Mouse (Mus musculus): ENCODE results near the gene Tgfa.
A peak's percentile ranks its signal among the peaks of the same experiment; 100 is the strongest.

Tgfa gene

GRCm38 (mm10) chr6:86233512-86234430 lies 38.7 kb downstream of the Tgfa start:
- no peak for DNase-seq (ENCODE audit: low spot score)

DNA sequence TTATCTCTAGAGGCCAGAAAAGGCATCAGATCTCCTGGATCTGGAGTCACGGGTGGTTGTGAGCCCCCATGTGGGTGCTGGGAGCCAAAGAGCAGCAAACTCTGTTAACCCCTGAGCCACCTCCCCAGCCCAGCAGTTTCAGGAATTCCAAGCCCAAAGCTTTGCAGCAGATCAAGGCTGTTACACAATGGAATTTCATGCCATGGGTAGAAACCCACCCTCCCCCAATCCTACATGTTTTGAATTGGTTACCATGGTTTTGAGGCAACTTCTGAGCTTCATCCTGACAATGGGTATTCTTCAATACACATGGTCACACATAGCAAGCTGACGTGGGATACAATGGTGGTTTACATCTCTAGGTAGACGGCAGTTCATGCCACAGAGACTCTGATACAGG lies 49.8 kb downstream of the Tgfa start:
- no peak for DNase-seq (ENCODE audit: low spot score)

- DNase-seq (ENCODE audit: low spot score), result no peak
These were observed 50.9 kb downstream of the Tgfa start for GRCm38 (mm10) chr6:86245965-86246364.

- no peak for DNase-seq (ENCODE audit: low spot score)
These were observed 53.5 kb downstream of the Tgfa start for GRCm38 (mm10) chr6:86248562-86248961.

DNA sequence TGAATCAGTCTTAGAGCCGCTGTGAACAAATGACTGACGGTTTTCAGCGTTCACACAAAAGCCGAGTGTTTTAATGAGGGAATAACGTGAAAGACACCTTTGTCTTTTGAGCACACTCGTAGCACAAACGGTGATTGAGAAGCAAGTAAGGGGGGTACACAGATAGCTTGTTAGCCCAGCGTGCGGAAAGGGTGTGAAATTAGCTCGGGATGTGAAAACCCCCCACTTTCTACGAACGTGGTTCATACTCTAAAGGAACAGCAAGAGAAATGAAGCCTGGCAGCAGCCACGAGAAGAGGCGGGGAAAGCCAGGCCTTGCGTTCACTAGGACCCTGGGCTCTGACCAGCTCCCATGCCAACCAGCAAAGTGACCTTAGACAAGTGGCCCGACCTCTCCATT lies 54.0 kb downstream of the Tgfa start:
- DNase-seq (ENCODE audit: low spot score), result no peak

GRCm38 (mm10) chr6:86250236-86250635 lies 55.2 kb downstream of the Tgfa start:
- DNase-seq (ENCODE audit: low spot score), result no peak

GRCm38 (mm10) chr6:86250830-86251229 lies 55.8 kb downstream of the Tgfa start:
- no peak for DNase-seq (ENCODE audit: low spot score)

- no peak for DNase-seq (ENCODE audit: low spot score)
These were observed 57.4 kb downstream of the Tgfa start for GRCm38 (mm10) chr6:86252176-86253125.

GRCm38 (mm10) chr6:86255899-86256298 lies 60.9 kb downstream of the Tgfa start:
- no peak for DNase-seq (ENCODE audit: low spot score)

- no peak for DNase-seq (ENCODE audit: low spot score)
These were observed 64.2 kb downstream of the Tgfa start for GRCm38 (mm10) chr6:86259242-86259641.

DNA sequence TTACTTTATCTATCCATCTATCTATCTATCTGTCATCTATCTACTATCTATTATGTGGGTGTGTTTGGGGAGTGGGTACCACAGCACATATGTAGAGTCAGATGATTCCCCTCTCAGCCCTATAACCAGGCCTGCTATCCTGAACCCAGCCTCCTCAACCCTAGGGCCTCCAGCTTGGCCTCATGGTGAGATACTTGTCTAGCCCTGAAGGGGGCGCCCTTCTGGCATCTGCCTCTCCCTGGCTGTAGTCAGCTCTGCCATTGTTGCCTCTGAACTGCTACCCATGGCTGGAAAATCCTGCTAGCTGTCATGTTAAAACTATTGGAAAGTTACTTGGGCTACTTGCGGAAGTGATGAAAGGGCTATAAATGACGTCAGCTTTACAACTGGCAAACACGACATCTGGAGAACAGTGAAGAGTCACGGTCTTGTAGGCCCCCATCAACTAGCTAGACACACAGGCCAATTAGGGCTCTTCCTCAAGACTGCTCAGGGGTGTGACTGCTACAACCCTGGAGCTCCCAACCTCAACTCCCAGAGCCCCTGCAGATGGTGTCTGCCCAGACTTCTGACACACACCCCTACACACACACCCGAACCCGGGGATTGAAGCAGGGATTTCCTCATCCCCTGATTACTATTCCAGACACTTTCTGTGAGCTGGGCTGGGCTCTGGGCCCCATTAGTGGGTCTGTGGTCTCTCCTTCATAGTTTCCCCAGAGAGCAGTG lies 65.5 kb downstream of the Tgfa start:
- no peak for DNase-seq (ENCODE audit: low spot score)

DNA sequence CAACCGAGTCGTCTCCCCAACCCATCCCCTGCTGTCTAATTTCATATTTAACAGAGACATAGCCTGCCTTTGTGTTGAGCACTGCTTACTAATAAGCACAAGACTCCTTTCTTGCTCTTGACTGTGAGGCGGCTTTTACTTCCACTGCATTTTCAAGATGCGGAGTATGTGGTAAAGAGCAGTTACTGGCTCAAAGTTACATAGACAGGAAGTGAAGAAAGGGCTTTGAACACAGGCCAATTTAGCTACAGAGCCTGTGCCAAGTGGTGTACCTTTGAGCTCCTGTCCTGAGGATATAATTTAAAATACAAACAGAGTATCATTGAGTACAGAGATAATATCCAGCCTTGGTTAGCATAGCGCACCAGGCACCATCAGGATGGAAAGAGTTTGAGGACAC lies 71.8 kb downstream of the Tgfa start:
- DNase-seq (ENCODE audit: low spot score), result no peak

DNA sequence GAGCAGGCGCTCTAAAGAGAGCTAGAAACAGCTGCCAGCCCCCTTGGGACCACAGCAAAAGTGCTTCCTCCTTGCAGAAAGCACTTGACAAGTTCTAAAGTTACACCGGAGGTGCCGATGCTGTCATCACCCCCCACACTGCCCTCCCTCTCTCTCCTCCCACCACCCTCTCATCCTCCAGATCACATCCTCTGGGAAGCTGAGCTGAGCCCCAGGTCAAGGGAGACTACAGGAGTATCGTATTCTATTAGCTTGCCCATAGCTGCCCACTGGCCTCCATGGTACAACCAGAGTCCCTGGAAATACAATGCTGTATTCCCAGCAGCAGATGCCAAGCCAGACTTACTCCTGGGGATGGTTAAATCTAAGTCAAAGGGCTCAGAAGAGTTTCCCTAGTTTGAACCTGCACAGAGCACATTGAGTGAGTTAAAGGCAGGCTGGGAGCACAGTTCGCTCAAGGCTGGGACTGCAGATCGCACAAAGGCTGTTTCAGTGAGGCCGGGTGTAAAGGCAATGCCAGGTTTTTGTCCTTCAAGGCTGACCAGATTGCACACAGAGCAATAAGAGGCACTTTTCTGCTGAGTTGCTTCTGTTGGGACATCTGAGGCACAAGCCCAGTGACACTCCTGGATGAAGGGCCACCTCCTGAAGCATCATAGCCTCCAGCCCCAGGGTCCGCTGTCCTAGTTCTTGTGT lies 75.5 kb downstream of the Tgfa start:
- DNase-seq (ENCODE audit: low spot score), result no peak

- DNase-seq (ENCODE audit: low spot score), result no peak
These were observed 76.1 kb downstream of the Tgfa start for GRCm38 (mm10) chr6:86271130-86271529.

GRCm38 (mm10) chr6:86275704-86276103 lies 80.7 kb downstream of the Tgfa start:
- no peak for DNase-seq (ENCODE audit: low spot score)

DNA sequence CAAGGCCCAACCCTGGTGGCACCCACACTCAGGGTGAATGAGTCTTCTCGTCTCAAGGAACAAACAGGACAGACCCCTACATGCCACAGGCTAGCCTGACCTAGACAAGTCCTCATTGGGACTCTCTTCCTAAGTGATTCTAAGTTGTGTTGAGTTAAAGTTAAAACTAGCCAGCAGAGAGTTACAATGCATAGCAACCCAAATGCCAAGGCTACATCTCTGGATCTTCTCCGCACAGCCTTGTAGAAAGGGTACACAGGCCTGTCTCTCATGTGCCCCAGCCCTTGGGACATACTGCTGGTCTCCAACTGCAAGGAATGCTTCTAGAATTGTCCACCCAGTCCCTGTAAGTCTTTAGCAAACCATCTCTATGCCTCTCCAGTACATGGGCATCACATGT lies 81.8 kb downstream of the Tgfa start:
- DNase-seq (ENCODE audit: low spot score), result no peak

GRCm38 (mm10) chr6:86277620-86278019 lies 82.6 kb downstream of the Tgfa start:
- no peak for DNase-seq (ENCODE audit: low spot score)

- DNase-seq (ENCODE audit: low spot score), result no peak
These were observed 86.7 kb downstream of the Tgfa start for GRCm38 (mm10) chr6:86281573-86282210.

GRCm38 (mm10) chr6:86293301-86293700 lies 98.3 kb downstream of the Tgfa start:
- no peak for DNase-seq (ENCODE audit: low spot score)

DNA sequence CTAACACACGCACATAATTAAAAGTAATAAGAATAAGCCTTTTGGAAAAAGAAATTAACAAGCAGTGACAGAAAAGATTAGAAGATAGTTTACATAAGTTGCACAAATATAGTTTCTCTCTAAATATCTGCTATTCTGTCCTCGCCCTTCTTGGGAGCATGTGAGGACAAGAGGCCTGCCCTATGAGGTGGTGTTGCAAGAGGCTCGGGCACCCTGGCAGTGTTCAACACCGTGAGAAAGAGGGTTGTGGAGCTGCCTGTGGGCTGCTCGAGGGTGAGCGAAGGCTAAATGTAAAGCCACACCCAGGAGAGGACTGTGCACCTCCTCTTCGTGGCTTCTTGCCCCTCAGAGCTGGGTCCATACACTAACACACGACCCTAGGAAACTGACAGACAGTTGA lies 100.4 kb downstream of the Tgfa start:
- DNase-seq (ENCODE audit: low spot score), result peak; percentile 71

DNA sequence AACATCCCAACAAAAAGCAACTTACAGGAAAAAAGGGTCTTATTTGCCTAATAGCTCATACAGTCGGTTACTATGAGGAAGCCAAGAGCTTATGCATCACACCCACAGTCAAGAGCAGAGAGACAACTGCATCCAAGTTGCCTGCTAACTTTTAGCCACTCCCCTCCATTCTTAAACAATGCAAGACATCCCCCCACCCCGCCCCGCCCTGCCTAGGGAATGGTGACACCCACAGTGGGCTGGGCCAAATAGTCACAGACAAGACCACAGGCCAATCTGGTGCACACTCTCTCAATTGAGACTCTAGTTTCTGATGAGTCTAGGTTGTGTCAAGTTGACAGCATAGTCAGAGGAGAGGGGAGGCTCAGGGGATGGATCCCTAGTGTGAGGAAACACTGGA lies 101.1 kb downstream of the Tgfa start:
- DNase-seq (ENCODE audit: low spot score), result no peak

All from adipocyte (in vitro differentiated cells).